Mouse (Mus musculus) gastrocnemius, postnatal 4 days (tissue): ENCODE measurements at regions not wholly inside any gene's neighbourhood (a gene's known extent, or its start where the extent isn't known, plus 50 kb on each side); places are given as distances from the start of the nearest gene placed in this dataset.

ENCODE experiments used
- DNase-seq, 2 experiments: peaks; one replicate each; pipeline ENCODE4 v3.0.0; 2021 to 2022; ENCODE audit warnings: low spot score in 2 of 2, mixed read lengths in 2 of 2

GRCm38 (mm10) chr2:147927792-147928670 lies 118.7 kb downstream of the Foxa2 start:
- no peak for DNase-seq

DNA sequence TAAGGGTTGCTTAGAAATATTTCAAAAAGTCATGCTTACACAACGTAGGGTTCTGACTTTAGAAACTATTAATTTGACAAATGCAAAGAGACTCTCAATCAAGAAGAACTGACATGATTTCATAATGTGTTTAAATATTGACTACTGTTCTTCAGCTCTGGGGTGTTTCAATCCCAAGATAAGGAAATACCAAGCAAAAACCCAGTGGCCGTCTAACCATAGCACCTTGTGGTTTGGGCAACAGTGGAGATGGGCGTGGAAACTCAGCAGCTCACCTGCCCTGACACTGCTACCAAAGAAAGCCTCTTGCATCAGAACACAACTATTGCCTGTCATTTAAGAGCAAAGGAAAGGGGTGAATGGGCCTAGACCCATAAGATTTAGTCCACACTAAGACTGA lies 119.9 kb downstream of the Foxa2 start:
- no peak for DNase-seq

GRCm38 (mm10) chr2:147907341-147907740 lies 139.4 kb downstream of the Foxa2 start:
- no peak for DNase-seq

DNA sequence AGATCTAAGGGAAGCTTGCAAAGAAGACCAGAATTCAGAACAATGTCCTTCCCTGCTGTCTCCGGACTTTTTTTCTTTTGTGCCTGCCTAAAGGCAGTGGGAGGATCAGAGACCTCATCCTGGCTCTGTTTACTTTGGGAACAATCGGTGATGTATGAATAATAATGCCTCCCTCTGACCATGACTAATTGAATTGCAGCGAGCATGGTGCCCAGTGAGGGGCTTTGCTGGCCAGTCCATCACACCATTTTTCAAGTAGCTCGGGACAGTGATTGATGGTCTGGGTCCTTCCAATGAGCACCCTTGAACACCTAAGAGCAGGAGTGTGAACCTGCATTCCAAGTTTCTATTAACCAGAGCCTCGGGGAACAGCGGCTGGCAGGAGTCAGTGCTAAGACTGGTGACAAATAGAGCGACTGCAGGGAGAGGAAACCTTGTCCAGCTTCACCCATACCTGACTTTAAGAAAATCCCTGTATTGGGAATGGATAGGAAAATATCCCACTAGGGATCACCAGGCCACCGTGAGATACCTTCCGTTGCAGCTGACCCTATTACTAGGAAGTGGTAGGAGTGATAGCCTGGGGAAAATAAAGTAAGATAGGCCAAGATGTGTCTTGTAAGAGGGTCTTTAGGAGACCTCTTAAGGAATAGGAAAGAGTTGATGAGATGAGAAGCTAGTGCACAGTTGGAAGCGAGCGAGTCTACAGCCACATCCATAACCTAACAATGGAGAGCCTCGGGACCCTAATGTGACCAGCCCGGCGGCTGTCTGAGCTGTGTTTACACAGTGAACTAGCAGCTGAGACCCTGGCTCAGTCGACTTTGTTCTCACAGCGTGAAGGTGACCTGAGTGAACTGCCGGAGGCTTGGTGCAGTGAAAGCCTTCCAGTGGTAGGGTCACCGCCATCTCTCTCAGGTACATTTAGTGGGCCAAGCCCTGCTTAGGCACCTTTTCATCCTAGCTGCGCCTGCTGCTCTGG lies 140.7 kb downstream of the Foxa2 start:
- no peak for DNase-seq

- DNase-seq, result no peak
Measured at GRCm38 (mm10) chr2:147905118-147905517, 141.7 kb downstream of the Foxa2 start.

DNA sequence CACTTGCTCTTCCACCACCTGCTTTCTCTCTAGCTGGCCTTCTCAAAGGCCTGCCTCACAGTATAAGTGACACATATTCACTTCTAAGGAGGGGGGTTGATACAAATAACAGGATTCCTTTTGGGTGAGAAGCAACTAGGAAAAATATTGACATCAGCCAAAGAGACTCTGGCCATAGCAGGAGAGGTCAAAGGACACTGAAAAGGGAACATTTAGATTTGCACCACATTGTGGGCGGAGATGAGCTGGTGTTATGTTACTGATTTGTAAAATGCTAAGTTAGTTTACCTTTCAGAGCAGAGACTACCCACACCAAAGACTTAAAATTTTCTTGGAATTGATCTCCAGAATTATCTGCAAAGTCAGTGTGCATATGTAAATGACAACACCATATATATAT lies 147.5 kb downstream of the Foxa2 start:
- no peak for DNase-seq

GRCm38 (mm10) chr2:147895691-147896090 lies 151.1 kb downstream of the Foxa2 start:
- DNase-seq, result peak in 1 of 2 experiments; percentile 15

DNA sequence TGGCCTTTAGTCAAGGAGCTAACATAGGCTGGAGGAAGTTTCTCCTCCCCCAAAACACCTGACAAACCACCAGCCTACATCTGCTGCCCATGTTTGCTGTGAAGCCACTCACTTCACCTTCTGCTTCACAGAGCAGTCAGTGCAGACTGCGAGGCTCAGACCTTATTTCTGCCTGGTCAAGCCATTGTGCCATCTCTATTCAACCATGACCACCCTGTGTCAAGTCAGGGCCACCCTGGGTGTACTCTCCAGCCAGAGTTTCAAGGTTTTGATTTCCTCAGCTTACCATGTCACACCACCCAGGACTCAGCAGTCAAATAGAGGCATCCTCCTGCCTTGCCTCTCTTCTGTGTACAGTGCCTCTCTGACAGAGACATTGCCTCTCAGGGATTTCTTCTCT lies 152.6 kb downstream of the Foxa2 start:
- no peak for DNase-seq

GRCm38 (mm10) chr2:147886191-147886590 lies 160.6 kb downstream of the Foxa2 start:
- no peak for DNase-seq

- no peak for DNase-seq
Measured at GRCm38 (mm10) chr2:147877907-147878306, 168.9 kb downstream of the Foxa2 start.

DNA sequence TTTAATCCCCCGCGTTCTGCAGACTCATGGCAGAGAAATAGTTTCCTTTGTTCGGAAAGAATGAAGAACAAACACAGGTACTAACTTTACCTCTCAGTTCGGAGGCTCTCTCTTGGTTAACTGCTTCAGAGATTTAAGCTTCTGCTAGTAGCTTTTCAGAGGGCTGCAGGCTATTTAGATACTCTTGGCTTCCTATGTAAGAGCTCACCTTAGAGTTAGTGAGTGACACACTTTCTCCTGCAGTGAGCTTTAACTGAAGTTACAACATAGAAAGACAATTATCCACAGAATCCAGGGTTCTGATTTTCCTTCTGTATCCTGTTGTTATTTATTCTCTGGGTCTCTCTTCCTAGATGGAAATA lies 169.2 kb downstream of the Foxa2 start:
- DNase-seq, result no peak

DNA sequence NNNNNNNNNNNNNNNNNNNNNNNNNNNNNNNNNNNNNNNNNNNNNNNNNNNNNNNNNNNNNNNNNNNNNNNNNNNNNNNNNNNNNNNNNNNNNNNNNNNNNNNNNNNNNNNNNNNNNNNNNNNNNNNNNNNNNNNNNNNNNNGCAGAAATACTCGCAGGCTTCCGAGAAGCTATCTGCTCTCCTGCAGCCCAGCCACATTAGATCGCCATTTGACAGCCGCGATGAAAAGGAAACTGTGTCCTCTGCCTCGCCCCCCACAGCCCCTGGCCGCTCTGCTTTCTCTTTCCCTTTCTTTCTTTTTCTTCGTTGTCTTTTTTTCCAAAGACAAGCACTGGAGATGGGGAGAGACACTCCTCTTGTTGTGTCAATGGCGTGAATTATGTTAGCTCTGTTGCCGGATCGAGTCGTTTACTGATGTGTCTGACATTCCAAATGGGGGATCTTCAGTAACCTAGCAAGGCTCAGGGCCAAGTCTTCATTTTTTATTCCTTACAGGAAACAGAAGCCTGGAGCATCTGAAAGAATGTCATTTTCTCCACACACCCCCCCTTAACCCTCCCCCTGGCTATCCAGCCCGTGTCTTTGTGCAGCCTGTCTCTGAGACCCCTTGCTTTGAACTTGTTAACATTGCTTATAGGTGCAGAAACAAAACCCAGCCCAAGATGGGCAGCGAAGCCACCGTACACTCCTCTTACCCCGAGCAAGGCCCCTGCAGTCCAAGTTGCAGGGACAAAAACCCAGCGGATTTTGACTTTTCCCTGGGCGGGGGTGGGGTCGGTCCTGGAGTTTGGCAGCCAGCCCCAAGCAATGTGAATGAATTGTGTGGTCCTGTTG lies 169.8 kb downstream of the Foxa2 start:
- no peak for DNase-seq

GRCm38 (mm10) chr2:147872972-147873371 lies 173.8 kb downstream of the Foxa2 start:
- DNase-seq, result no peak

DNA sequence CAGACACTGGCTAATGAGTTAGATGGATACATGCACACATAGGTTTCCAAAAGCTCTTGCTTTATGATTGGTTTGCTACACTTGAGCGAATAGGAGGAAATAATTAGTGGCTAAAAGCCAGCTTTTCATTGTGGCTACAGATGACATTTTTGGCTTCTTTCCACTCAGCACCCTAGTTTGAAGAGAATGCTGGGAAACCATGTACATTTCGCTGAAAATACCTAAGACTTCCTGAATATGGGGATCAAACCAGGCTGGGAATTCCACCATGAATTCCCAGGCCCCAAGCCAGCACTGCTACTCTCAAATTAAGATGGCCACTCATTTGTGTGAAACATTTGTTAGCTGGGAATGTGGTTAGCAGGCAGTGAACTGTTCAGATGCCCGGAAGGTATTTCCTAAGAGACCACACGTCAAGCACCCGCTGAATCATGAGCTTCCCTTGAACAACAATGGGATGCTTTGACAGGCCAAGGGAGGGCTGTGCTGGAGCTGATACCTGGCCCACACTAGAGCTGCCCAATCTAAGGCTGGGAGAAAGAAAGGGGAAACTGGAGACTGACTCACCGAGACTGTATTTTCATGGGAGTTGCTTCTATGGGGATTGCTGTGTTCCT lies 195.5 kb downstream of the Foxa2 start:
- no peak for DNase-seq

- DNase-seq, result no peak
Measured at GRCm38 (mm10) chr2:147846968-147847749, 199.6 kb downstream of the Foxa2 start.

GRCm38 (mm10) chr2:147845256-147845655 lies 201.5 kb downstream of the Foxa2 start:
- DNase-seq, result no peak

DNA sequence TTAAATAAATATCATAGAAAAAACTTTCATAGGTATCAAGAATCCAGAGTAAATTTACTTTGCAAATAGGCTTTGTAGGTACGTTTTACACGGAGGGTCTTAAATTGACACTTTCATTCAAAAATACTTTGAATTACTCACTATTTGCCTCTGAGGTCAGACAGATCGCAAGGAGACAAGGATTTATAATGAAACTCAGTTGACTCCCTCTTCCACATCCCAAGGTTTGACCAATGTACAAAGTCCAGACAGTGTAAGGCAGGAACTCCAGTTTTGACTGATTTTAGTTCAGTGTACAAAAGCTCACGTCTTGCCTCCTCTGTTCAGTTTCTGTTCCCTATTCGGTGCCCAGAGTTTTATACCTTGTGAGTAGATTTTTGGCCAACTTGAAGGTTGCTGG lies 205.8 kb downstream of the Foxa2 start:
- no peak for DNase-seq

DNA sequence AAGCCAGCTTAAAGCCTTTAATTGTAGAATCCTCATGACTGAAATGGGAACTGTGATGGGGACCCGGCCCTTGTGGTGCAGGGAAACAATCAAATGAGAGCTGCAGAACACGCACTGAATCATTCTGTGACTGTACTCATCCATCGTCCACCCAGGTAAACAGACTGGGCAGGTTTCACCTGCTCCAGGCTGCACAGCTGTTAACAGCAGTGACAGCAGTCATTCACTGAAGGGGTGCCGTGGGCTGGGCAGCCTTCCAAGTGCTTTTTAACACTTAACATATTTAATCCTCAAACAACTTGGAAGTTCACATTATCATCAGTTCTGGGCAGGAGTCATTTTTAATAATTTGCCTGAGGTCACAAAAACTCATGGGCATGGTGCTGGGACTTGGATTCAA lies 208.2 kb downstream of the Foxa2 start:
- no peak for DNase-seq

- DNase-seq, result no peak
Measured at GRCm38 (mm10) chr2:147830551-147830950, 216.2 kb downstream of the Foxa2 start.

DNA sequence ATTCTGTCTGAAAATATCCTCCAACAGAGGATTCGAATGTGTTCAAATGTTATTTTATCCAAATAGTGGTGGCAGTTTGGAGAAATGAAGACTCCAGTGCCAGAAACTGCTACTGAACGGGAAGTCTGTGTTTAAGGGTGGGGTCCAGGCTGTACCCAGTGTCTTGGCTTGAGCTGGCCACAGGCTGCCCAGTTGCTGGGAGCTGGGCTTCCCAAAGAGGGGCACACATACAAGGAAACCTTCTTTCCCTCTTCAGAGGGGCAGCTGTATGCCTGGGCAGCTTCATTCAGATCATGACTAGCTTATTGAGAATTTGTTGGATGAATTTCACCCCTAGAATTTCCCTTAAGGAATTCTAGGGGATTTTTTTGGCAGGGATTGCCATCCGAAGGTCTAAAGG lies 229.8 kb downstream of the Foxa2 start:
- DNase-seq, result no peak
